Mouse (Mus musculus): ENCODE measurements around the gene Ralgapa2. TPM values are rescaled to one million over a fixed set of nuclear protein-coding genes. Genes with fewer than 3 reads are reported as not detected.
A peak's percentile ranks its signal among the peaks of the same experiment; 100 is the strongest.

Gene Ralgapa2
- polyA plus RNA-seq (2012; rRNA removed): 8.3 and 8.6 TPM in 2 replicates

DNA sequence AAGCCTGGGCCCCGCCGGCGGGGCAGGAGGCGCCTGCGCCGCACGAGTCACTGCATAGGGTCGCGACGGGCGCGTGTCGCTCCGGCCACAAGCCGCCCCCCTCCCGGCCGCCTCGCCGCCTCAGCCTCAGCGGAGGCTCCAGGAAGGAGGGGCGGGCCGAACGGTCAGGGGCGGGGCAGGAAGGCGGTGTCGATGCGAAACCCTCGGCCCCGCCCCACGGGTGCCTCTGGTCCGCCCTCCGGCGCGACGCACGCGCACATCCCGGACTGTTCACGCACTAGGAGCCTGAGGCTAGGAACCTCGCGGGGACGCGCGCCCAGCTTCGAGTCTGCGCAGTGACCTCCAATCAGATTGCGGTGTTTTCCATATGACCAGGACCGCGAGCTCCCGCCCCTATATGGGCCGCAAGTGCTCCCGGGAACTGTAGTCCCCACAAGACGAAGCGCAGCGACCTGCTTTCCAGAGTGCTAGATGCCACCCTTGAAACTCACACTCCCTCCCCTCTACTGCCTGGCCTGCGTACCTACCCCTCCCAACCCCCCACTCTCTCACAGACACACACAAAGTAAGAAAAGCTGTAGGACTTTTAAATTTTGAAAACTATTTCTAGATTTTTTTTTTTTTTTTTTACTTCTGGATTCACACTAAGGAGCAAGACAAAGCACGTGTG is at the start of gene Ralgapa2:
Gene Ralgapa2 (minus strand): TSS at position 434 of the 670 bp plus-strand sequence.
- Histone ChIP-seq H3K4me3 (ENCODE audit: extremely low read depth, insufficient read depth, insufficient read length) (peak within 1 kb of the TSS; percentile 78), H3K36me3 (ENCODE audit: control insufficient read depth, insufficient read depth, low read length) (no peaks in the 10 kb centered on the region), H3K27me3 (ENCODE audit: control insufficient read depth, insufficient read depth, low read length) (no peaks in the 10 kb centered on the region; the same call in 1 of the 2 replicates), H3K4me1 (ENCODE audit: control insufficient read depth, insufficient read depth, insufficient read length) (peaks cover 3% of the 10 kb centered on the region; the same call in 1 of the 2 replicates), H3K27ac (ENCODE audit: insufficient read depth, low read length) (peak within 1 kb of the TSS; percentile 67)
- peak; percentile 98 for DNase-seq (ENCODE audit: low read depth in 1 of 2, low spot score in 2 of 2)
- TF ChIP-seq POLR2A (IDR thresholded peaks at IDR 0.05; ENCODE audit: low read depth, low read length): peak; percentile 15; the same call in 1 of the 2 replicates
- no peak for TF ChIP-seq CTCF (IDR thresholded peaks at IDR 0.05; ENCODE audit: extremely low read depth, insufficient read depth, insufficient read length, insufficient replicate concordance)
- under 1% methylated on average over 56 of the region's 57 CpGs for WGBS

DNA sequence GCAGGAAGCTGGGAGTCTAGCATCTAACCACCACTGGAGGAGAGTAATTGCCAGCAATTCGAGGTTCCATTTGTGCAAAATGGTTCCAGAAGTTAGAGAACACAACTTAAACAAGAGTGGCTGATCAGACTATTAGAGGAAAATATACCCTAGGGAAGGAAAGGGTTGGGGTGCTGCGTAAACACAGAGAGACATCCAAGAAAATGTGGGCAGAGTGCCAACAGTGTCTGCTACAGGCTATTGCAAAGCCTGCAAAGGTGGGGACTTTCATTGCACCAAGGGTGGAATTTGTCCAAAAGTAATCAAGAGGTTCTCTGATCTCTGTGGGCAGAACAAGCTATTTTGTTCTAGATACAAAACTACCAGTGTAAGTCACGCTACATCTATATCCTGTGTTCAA is 49.4 kb upstream of the Ralgapa2 start:
- H3K36me3 ChIP-seq (ENCODE audit: control insufficient read depth, insufficient read depth, low read length): no peaks in the 10 kb centered on the region
- no peak for DNase-seq (ENCODE audit: low read depth in 1 of 2, low spot score in 2 of 2)
- H3K4me3 ChIP-seq (ENCODE audit: extremely low read depth, insufficient read depth, insufficient read length): no peak overlapping the region
- no peaks in the 10 kb centered on the region for H3K27me3 ChIP-seq (ENCODE audit: control insufficient read depth, insufficient read depth, low read length)
- 77% methylated on average over 3 of the region's 3 CpGs for WGBS
- no peak overlapping the region for H3K27ac ChIP-seq (ENCODE audit: insufficient read depth, low read length)
- TF ChIP-seq CTCF (IDR thresholded peaks at IDR 0.05; ENCODE audit: extremely low read depth, insufficient read depth, insufficient read length, insufficient replicate concordance) (no peak), POLR2A (IDR thresholded peaks at IDR 0.05; ENCODE audit: low read depth, low read length) (no peak)
- no peaks in the 10 kb centered on the region for H3K4me1 ChIP-seq (ENCODE audit: control insufficient read depth, insufficient read depth, insufficient read length)

DNA sequence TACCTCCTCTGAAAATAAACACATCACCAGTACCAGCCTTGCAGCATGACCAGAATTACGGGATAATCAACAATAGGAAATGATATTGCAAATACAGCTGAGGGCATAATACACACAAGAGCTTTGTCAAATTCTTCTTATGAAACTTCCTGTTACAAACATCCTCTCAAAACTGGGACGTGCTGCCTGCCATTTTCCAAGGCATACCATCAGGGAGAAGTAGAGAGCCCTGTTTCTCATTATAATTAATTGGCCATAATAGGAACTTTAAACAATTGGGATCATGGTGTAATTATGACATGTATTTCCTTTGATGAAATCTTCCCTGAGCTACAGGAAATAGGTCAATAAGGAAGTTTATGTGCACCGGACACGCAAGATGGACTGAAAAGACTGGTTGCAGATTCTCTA is 48.5 kb upstream of the Ralgapa2 start:
- Histone ChIP-seq H3K4me1 (ENCODE audit: control insufficient read depth, insufficient read depth, insufficient read length) (no peaks in the 10 kb centered on the region), H3K27ac (ENCODE audit: insufficient read depth, low read length) (no peak overlapping the region), H3K36me3 (ENCODE audit: control insufficient read depth, insufficient read depth, low read length) (no peaks in the 10 kb centered on the region), H3K4me3 (ENCODE audit: extremely low read depth, insufficient read depth, insufficient read length) (no peak overlapping the region), H3K27me3 (ENCODE audit: control insufficient read depth, insufficient read depth, low read length) (no peaks in the 10 kb centered on the region)
- DNase-seq (ENCODE audit: low read depth in 1 of 2, low spot score in 2 of 2): no peak
- TF ChIP-seq POLR2A (IDR thresholded peaks at IDR 0.05; ENCODE audit: low read depth, low read length): no peak
- no peak for TF ChIP-seq CTCF (IDR thresholded peaks at IDR 0.05; ENCODE audit: extremely low read depth, insufficient read depth, insufficient read length, insufficient replicate concordance)
- 51% methylated on average over 4 of the region's 4 CpGs for WGBS

DNA sequence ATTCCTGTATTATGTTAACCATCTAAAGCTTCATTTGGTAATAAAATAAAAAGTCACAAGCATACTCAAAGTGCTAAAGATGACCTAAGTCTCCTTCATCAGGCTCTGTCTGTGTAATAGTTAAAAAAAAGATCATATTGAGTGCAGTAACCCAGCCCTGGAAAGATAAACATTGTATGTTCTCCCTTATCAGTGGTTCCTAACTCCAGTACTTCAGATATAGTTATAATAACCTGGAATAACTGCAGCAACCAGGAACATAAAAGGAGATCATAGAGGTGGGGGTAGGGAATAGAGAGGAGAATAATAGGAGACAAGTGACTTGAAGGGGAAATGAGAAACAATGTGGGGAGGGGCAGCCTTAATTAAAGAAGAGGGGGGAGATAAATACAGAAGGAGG is 44.0 kb upstream of the Ralgapa2 start:
- no peaks in the 10 kb centered on the region for H3K4me1 ChIP-seq (ENCODE audit: control insufficient read depth, insufficient read depth, insufficient read length)
- no peaks in the 10 kb centered on the region for H3K36me3 ChIP-seq (ENCODE audit: control insufficient read depth, insufficient read depth, low read length)
- H3K27ac ChIP-seq (ENCODE audit: insufficient read depth, low read length): no peak overlapping the region
- DNase-seq (ENCODE audit: low read depth in 1 of 2, low spot score in 2 of 2): no peak
- no peaks in the 10 kb centered on the region for H3K27me3 ChIP-seq (ENCODE audit: control insufficient read depth, insufficient read depth, low read length)
- TF ChIP-seq POLR2A (IDR thresholded peaks at IDR 0.05; ENCODE audit: low read depth, low read length) (no peak), CTCF (IDR thresholded peaks at IDR 0.05; ENCODE audit: extremely low read depth, insufficient read depth, insufficient read length, insufficient replicate concordance) (no peak)
- H3K4me3 ChIP-seq (ENCODE audit: extremely low read depth, insufficient read depth, insufficient read length): no peak overlapping the region

DNA sequence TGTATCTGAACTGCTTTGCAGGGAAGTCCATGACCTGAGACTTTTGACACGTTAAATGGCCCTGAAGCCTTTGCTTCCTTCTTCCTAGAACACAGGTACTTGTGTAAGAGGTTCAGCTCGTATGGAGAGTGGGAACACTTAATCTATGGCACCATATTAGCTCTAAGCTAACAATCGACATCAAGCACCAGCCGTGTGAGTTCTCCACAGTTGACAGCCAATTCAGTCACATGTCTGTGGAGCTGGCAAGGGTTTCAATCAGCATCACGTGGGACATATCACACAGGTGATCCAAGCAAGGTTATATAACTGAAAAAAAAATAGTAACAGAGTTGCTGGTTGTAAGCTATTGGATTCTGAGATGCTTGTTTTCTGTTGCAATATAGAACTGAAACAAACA is 43.2 kb upstream of the Ralgapa2 start:
- H3K27ac ChIP-seq (ENCODE audit: insufficient read depth, low read length): no peak overlapping the region
- H3K4me1 ChIP-seq (ENCODE audit: control insufficient read depth, insufficient read depth, insufficient read length): no peaks in the 10 kb centered on the region
- no peak overlapping the region for H3K4me3 ChIP-seq (ENCODE audit: extremely low read depth, insufficient read depth, insufficient read length)
- no peaks in the 10 kb centered on the region for H3K36me3 ChIP-seq (ENCODE audit: control insufficient read depth, insufficient read depth, low read length)
- no peaks in the 10 kb centered on the region for H3K27me3 ChIP-seq (ENCODE audit: control insufficient read depth, insufficient read depth, low read length)
- WGBS: 63% methylated on average over 5 of the region's 5 CpGs
- no peak for DNase-seq (ENCODE audit: low read depth in 1 of 2, low spot score in 2 of 2)
- no peak for TF ChIP-seq POLR2A (IDR thresholded peaks at IDR 0.05; ENCODE audit: low read depth, low read length)
- TF ChIP-seq CTCF (IDR thresholded peaks at IDR 0.05; ENCODE audit: extremely low read depth, insufficient read depth, insufficient read length, insufficient replicate concordance): no peak

DNA sequence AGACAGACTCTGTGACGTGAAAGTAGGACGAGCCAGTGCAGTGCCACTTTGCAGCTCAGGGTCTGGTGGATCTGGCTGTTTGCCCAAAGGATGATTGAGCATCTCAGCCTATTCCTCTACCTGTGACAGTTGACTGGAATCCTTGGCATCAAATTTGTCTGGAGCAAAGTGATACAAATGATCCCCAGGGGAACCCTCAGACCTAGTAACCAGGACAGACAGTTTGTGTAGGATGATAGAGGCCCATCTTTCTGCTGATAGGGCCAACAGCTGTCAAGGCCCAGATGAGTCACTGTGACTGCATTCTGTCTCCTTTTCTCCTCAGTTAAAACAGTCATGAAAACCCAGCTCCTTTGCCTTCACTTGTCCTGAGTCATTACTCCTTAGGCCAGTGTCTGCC is 41.6 kb upstream of the Ralgapa2 start:
- Histone ChIP-seq H3K4me1 (ENCODE audit: control insufficient read depth, insufficient read depth, insufficient read length) (no peaks in the 10 kb centered on the region), H3K27ac (ENCODE audit: insufficient read depth, low read length) (no peak overlapping the region), H3K4me3 (ENCODE audit: extremely low read depth, insufficient read depth, insufficient read length) (no peak overlapping the region), H3K36me3 (ENCODE audit: control insufficient read depth, insufficient read depth, low read length) (no peaks in the 10 kb centered on the region), H3K27me3 (ENCODE audit: control insufficient read depth, insufficient read depth, low read length) (no peaks in the 10 kb centered on the region)
- no peak for DNase-seq (ENCODE audit: low read depth in 1 of 2, low spot score in 2 of 2)
- 80% methylated on average over 2 of the region's 2 CpGs for WGBS
- TF ChIP-seq CTCF (IDR thresholded peaks at IDR 0.05; ENCODE audit: extremely low read depth, insufficient read depth, insufficient read length, insufficient replicate concordance) (no peak), POLR2A (IDR thresholded peaks at IDR 0.05; ENCODE audit: low read depth, low read length) (no peak)

DNA sequence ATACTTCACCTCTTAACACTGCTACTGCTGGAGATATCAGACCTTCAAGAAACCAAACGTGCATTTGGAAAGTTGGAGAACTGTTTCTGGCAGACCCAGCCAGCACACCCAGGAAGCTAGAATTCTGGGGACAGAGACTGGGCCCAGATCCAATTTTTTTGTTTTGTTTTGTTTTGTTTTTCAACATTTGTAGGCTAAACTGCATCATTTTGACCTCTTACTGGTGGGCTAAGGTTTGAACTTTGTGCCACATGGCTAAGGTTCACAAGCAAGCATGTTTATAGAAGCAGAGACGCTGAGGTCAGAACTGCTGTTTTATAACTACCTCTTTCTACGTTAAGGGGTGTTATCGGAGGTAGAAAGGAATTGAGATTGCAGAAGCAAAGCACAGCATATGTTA is 39.7 kb upstream of the Ralgapa2 start:
- 84% methylated on average over 4 of the region's 4 CpGs for WGBS
- Histone ChIP-seq H3K4me1 (ENCODE audit: control insufficient read depth, insufficient read depth, insufficient read length) (no peaks in the 10 kb centered on the region), H3K27me3 (ENCODE audit: control insufficient read depth, insufficient read depth, low read length) (no peaks in the 10 kb centered on the region), H3K4me3 (ENCODE audit: extremely low read depth, insufficient read depth, insufficient read length) (no peak overlapping the region), H3K36me3 (ENCODE audit: control insufficient read depth, insufficient read depth, low read length) (no peaks in the 10 kb centered on the region), H3K27ac (ENCODE audit: insufficient read depth, low read length) (no peak overlapping the region)
- no peak for DNase-seq (ENCODE audit: low read depth in 1 of 2, low spot score in 2 of 2)
- TF ChIP-seq POLR2A (IDR thresholded peaks at IDR 0.05; ENCODE audit: low read depth, low read length) (no peak), CTCF (IDR thresholded peaks at IDR 0.05; ENCODE audit: extremely low read depth, insufficient read depth, insufficient read length, insufficient replicate concordance) (no peak)
